Mouse (Mus musculus): ENCODE measurements around the gene Zfp282.

GRCm38 (mm10) chr6:47919646-47920446 is 42.8 kb downstream of the Zfp282 start:
- no peak for TF ChIP-seq GATA1 (IDR thresholded peaks at IDR 0.05; ENCODE audit: borderline replicate concordance, low read length)
- no peak for TF ChIP-seq FLI1 (IDR thresholded peaks at IDR 0.05; ENCODE audit: low read length)
